Mouse (Mus musculus): ENCODE data around the gene Gpr139.

DNA sequence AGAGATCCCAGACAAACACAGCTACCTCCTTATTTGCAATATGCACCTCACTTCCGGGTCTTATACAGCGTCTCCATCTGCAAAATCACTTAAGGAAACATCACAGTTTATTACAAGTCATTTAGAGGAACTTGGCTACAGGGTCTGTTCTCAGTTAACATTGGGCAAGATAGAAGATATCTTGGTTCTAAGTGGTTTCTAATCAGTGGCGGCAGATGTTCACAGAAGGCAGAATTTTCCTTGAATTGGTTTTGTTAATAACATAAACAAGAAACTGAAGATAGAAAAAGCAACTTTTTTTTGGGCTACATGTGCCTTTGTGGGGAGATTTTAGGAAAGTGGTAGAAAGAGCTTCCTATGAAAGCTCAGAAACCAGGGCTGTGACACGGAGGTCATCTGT lies 38.3 kb upstream of the Gpr139 start:
- TF ChIP-seq CTCF (conservative IDR thresholded peaks at IDR 0.05; ENCODE audit: low read length) (no peak), POU5F1 (IDR thresholded peaks at IDR 0.05; ENCODE audit: borderline replicate concordance, low read length) (no peak), NANOG (IDR thresholded peaks at IDR 0.05; ENCODE audit: borderline replicate concordance, low read length) (no peak)

All from E14TG2a.4 (cell line).